Mouse (Mus musculus) ES-E14 (cell line): ENCODE measurements at regions not wholly inside any gene's neighbourhood (a gene's known extent, or its start where the extent isn't known, plus 50 kb on each side); places are given as distances from the start of the nearest gene placed in this dataset.

ENCODE experiments used
- DNase-seq: peaks from one replicate; pipeline ENCODE4 v3.0.0-alpha.2; 2013; ENCODE audit warnings: low read depth, low spot score
- H3K27ac ChIP-seq: 2 replicates; pipeline ENCODE4 v1.5.1; 2012; ENCODE audit warnings: low read depth, mild to moderate bottlenecking, low read length, moderate library complexity, mixed read lengths; ENCODE audit not compliant: poor library complexity, insufficient read depth, severe bottlenecking
- H3K36me3 ChIP-seq: 2 replicates; pipeline ENCODE4 v1.6.1; 2012; ENCODE audit warnings: mild to moderate bottlenecking, low read length, moderate library complexity, mixed read lengths; ENCODE audit not compliant: control insufficient read depth, poor library complexity, insufficient read depth, severe bottlenecking
- H3K4me1 ChIP-seq, 2 experiments: fragments of 150-350 bp in 1 of 2; sonication (generic) in 1 of 2; 2 replicates each; pipeline ENCODE4 v1.6.1; 2012; ENCODE audit warnings: low read length in 2 of 2, mild to moderate bottlenecking in 1 of 2, mixed read lengths in 1 of 2; ENCODE audit not compliant: control insufficient read depth in 2 of 2, insufficient read depth in 2 of 2, poor library complexity in 1 of 2
- H3K4me3 ChIP-seq, 2 experiments: fragments of 150-350 bp in 1 of 2; sonication (generic) in 1 of 2; 2 replicates each; pipeline ENCODE4 v1.5.1; 2012; ENCODE audit warnings: low read length in 2 of 2, low read depth in 1 of 2, mild to moderate bottlenecking in 1 of 2, mixed read lengths in 1 of 2; ENCODE audit not compliant: insufficient read depth in 1 of 2, poor library complexity in 1 of 2, severe bottlenecking in 1 of 2
- H3K9ac ChIP-seq: 2 replicates; pipeline ENCODE4 v1.6.1; 2012; ENCODE audit warnings: low read depth, mild to moderate bottlenecking, low read length, mixed read lengths; ENCODE audit not compliant: poor library complexity, insufficient read depth, severe bottlenecking
- H3K9me3 ChIP-seq: fragments of 150-350 bp; sonication (generic); 2 replicates; pipeline ENCODE4 v1.6.1; 2012; ENCODE audit warnings: low read depth, mild to moderate bottlenecking, low read length; ENCODE audit not compliant: control insufficient read depth, insufficient read depth
- CHD2 ChIP-seq: IDR thresholded peaks from 2 replicates; pipeline ENCODE4 v1.6.1; 2014; ENCODE audit warnings: mild to moderate bottlenecking, low read depth, low read length, inconsistent platforms
- HCFC1 ChIP-seq: IDR thresholded peaks from 2 replicates; pipeline ENCODE4 v1.6.1; 2012; ENCODE audit warnings: low read length, inconsistent platforms, borderline replicate concordance; ENCODE audit not compliant: insufficient read depth
- MAFK ChIP-seq: IDR thresholded peaks from 2 replicates; pipeline ENCODE4 v1.6.1; 2014; ENCODE audit warnings: mild to moderate bottlenecking, low read depth, low read length, inconsistent platforms; ENCODE audit not compliant: insufficient read depth
- ZC3H11A ChIP-seq: IDR thresholded peaks from 2 replicates; pipeline ENCODE4 v1.6.1; 2012; ENCODE audit warnings: low read depth, mild to moderate bottlenecking, inconsistent platforms, low read length, borderline replicate concordance
- ZNF384 ChIP-seq: IDR thresholded peaks from 2 replicates; pipeline ENCODE4 v1.6.1; 2012; ENCODE audit warnings: low read depth, low read length, inconsistent platforms
- in situ Hi-C, 2 experiments: fragments of 600-800 bp; cut with MboI; formaldehyde crosslinking; loops; one replicate each; pipeline ENCODE4 v1.15.1; 2025; ENCODE audit warnings: low sequenced_read_pairs in 2 of 2, inconsistent platforms in 1 of 2; ENCODE audit not compliant: unreplicated experiment in 2 of 2

- DNase-seq: no peak
- no peak overlapping the region for H3K4me3 ChIP-seq
- H3K9me3 ChIP-seq: no peaks in the 10 kb centered on the region
- no peak overlapping the region for H3K9ac ChIP-seq
- no peak overlapping the region for H3K27ac ChIP-seq
- H3K36me3 ChIP-seq: no peaks in the 10 kb centered on the region
- TF ChIP-seq ZNF384: no peak
- no peak for TF ChIP-seq MAFK
- no peak for TF ChIP-seq HCFC1
- no peak for TF ChIP-seq ZC3H11A
- TF ChIP-seq CHD2: no peak
- H3K4me1 ChIP-seq: no peaks in the 10 kb centered on the region
- in situ Hi-C loops: no loop called here
Observed at GRCm38 (mm10) chr13:80946034-80946433, 62.9 kb downstream of the Arrdc3 start.

- Histone ChIP-seq H3K9me3 (no peaks in the 10 kb centered on the region), H3K36me3 (no peaks in the 10 kb centered on the region), H3K4me1 (no peaks in the 10 kb centered on the region), H3K4me3 (no peak overlapping the region), H3K9ac (no peak overlapping the region), H3K27ac (no peak overlapping the region)
- no peak for DNase-seq
- TF ChIP-seq ZNF384 (no peak), MAFK (no peak), CHD2 (no peak), HCFC1 (no peak), ZC3H11A (no peak)
- in situ Hi-C loops: no loop called here
Observed at GRCm38 (mm10) chr13:80947705-80948104, 64.5 kb downstream of the Arrdc3 start.

GRCm38 (mm10) chr13:80949133-80949697 is 66.0 kb downstream of the Arrdc3 start:
- DNase-seq: no peak
- TF ChIP-seq CHD2: no peak
- TF ChIP-seq MAFK: no peak
- TF ChIP-seq ZC3H11A: no peak
- no peak for TF ChIP-seq ZNF384
- TF ChIP-seq HCFC1: no peak

GRCm38 (mm10) chr13:80950239-80950638 is 67.1 kb downstream of the Arrdc3 start:
- no peak overlapping the region for H3K9ac ChIP-seq
- no peaks in the 10 kb centered on the region for H3K4me1 ChIP-seq
- no peak overlapping the region for H3K4me3 ChIP-seq
- DNase-seq: no peak
- H3K27ac ChIP-seq: no peak overlapping the region
- TF ChIP-seq MAFK: no peak
- TF ChIP-seq CHD2: no peak
- no peak for TF ChIP-seq HCFC1
- no peak for TF ChIP-seq ZNF384
- no peak for TF ChIP-seq ZC3H11A
- H3K36me3 ChIP-seq: no peaks in the 10 kb centered on the region
- in situ Hi-C loops: no loop called here
- H3K9me3 ChIP-seq: no peaks in the 10 kb centered on the region

More at GRCm38 (mm10) chr13:80949133-80949697, 66.0 kb downstream of the Arrdc3 start:
- Histone ChIP-seq H3K36me3 (no peaks in the 10 kb centered on the region), H3K4me3 (no peak overlapping the region), H3K9ac (no peak overlapping the region), H3K9me3 (no peaks in the 10 kb centered on the region), H3K27ac (no peak overlapping the region), H3K4me1 (no peaks in the 10 kb centered on the region)
- in situ Hi-C loops: no loop called here

GRCm38 (mm10) chr13:80950803-80951202 is 67.6 kb downstream of the Arrdc3 start:
- Histone ChIP-seq H3K4me1 (no peaks in the 10 kb centered on the region), H3K9ac (no peak overlapping the region), H3K9me3 (no peaks in the 10 kb centered on the region), H3K27ac (no peak overlapping the region), H3K36me3 (no peaks in the 10 kb centered on the region), H3K4me3 (no peak overlapping the region)
- DNase-seq: no peak
- TF ChIP-seq ZC3H11A: no peak
- no peak for TF ChIP-seq ZNF384
- no peak for TF ChIP-seq MAFK
- TF ChIP-seq CHD2: no peak
- TF ChIP-seq HCFC1: no peak
- in situ Hi-C loops: no loop called here
